Mouse (Mus musculus) layer of hippocampus, adult 2 months (tissue): ENCODE data around the gene Casc3. TPM values are rescaled to one million over a fixed set of nuclear protein-coding genes. Genes with fewer than 3 reads are reported as not detected.

Source experiments
- DNase-seq, 2 experiments: peaks; one replicate each; pipeline ENCODE4 v3.0.0; 2022; ENCODE audit warnings: low spot score in 2 of 2
- H3K27ac ChIP-seq: fragments of 200-600 bp; 2 replicates; pipeline ENCODE4 v1.8.1; 2022
- H3K4me3 ChIP-seq: fragments of 200-600 bp; 2 replicates; pipeline ENCODE4 v1.8.1; 2022; ENCODE audit warnings: mild to moderate bottlenecking
- CTCF ChIP-seq: fragments of 200-600 bp; conservative IDR thresholded peaks from 2 replicates; pipeline ENCODE4 v1.8.1; 2022; ENCODE audit warnings: antibody characterized with exemption, mild to moderate bottlenecking, moderate library complexity
- total RNA-seq, 2 experiments: library from RNA; stranded (reverse); gene quantifications; 2 replicates each; pipeline ENCODE4 v1.2.3; 2021

Gene Casc3
- total RNA-seq, 2 experiments from 2014 or later: 61.0 to 62.1 TPM

DNA sequence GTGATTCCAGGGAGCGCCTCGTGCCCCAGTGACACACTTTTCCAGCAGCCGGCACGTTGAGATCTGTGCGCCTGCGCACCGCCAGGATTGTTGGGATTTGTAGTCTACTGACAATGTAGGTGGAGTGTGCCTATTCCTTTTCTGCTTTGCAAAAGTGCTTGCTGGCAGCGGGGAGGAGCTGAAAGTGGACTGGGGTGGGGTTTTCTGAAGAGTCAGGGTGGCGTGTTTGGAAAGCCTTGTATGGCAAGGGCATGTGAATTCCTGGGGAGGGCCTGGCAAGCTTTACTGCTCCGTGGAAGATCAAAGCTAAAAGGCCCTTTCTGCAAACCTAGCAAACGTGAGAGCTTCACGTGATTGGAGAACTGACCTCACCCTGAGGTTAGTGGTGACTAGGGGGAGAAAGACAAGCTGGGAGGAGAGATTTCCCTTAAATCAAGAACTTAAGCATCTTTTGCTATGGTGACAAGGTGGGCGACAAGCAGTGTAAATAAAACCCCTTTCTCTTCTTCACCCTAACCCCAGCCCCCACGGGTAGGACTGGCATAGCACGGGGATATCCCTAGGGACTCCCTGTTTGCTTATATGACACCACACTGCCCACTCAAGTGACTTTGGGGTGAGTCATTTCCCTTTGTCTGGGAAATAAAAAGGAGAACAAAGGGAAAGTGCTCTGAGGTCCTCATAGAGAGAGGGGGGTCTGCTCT is 29.2 kb upstream of the Casc3 start:
- no peak for TF ChIP-seq CTCF
- peak; percentile 100 for DNase-seq
- Histone ChIP-seq H3K27ac (peak overlapping the region; percentile 99), H3K4me3 (peak overlapping the region; percentile 88)

DNA sequence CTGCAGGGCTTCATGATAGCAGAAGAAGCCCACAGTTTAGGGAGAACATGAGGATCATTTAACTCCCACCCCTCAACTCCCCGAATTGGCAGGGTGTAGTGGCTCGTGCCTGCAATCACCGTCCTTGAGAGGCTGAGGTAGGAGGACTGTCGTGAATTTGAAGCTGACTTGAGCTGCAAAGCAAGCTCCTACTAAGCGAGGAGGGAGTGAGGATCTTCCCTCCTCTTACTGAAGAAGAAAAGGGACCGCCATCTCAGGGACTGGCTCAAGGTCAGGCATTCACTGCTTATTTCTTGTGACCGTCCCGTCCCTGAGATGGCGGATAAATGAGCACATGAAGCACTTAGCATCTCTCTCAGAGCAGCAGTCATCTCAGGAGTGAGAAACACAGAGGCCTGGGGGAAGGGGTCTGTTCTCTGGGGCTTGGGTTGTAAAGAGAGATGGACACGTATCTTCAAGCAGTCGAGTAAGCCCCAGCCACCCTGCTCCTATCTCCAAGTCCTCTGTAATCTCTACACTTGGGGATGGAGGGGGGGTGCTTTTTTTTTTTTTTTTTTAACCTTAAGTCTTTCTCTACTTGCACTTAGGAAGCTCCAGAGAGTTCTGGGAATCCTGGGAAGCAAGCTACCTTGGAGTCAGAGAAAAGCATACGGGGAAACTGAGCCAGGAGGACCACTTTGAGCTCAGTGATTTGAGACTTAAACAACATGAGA is 28.5 kb upstream of the Casc3 start:
- peak overlapping the region; percentile 99 for H3K27ac ChIP-seq
- peak overlapping the region; percentile 88; the same call in 1 of the 2 replicates for H3K4me3 ChIP-seq
- no peak for TF ChIP-seq CTCF
- no peak for DNase-seq

DNA sequence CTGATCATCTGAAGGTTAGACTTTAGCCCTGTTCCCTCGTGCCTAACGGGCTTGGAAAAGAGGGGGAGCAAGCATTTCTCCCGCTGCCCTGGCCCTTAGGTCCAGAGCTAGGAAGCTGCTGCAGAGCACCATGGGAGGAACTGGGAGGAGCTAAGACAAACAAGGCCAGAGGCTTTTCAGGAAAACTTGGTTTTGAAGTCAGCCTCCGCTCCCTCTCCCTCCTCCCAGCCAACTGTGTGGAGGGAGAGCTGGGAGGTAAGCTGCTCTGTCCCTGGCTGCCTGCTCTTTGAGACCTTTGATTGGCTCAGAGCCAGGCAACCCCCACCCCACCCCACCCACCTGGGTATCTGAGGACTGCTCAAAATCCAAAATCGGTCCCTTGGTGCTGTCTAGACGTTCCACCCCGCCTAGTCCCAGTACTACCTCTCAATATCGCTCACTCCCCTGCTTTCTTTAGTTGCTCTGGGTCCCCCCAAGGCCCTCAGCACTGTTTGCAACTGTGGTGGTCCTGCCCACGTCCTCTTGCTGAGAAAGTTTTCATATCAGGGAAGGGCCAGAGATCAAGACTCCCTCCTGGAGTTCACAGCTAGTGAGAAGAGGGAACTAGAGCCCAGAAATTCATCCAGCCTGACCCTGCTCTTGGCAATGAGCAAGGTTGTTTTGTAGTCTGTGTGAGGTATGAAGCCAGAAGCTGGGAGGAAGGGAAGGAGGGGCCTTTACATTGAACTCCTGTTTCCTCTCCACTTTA is 27.7 kb upstream of the Casc3 start:
- peak overlapping the region; percentile 6; the same call in 1 of the 2 replicates for H3K4me3 ChIP-seq
- H3K27ac ChIP-seq: peak overlapping the region; percentile 99
- no peak for DNase-seq
- TF ChIP-seq CTCF: no peak

DNA sequence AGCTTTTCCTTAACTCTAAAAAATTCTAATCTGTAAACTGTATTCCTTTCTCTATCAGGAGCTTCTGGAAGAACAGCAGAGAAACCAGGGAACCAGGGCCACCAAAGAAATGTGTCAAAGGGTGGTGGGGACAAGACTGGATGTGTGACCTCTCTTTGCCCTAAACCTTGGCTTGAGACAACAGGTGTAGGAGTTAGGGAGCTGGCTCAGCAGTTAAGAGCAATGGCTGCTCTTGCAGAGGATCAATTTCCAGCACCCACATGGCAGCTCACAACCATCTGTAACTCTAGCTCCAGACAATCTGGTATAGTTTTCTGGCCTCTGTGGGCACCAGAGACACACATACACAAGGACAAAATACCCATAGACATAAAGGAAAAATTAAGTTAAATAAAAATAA is 26.8 kb upstream of the Casc3 start:
- DNase-seq: no peak
- TF ChIP-seq CTCF: no peak
- H3K4me3 ChIP-seq: no peak overlapping the region
- peak overlapping the region; percentile 99; the same call in 1 of the 2 replicates for H3K27ac ChIP-seq

DNA sequence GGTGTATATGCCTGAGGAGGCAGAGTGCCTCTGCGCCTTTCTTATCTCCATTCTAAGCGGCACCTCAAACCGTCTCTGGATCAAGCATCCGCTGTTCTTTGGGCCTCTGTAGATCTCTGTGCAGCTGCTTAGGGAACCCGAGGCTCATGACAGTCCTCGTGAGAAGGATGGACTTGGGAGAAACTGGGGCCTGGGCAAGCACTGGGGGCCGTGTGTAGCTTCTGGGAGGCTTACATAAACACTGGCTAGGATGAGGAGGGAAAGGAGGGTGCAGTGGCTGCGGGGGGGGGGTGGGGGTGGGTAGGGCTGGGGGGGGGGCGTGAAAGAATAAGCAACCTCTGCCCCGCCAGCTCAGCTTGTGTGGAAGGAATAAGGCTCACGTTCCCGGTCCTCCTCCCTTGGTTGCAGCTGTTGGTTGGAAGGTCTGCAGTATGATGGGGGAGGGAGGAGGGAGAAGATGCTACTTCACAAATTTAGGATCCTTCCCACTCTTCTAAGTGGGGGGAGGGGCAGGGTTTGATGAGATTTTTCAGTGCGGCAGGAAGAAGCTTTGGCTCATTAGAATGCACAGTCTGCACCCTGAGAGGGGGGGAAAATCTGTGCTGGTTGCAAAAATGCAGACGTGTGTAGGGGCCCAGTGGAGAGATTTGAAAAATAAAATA is 22.7 kb upstream of the Casc3 start:
- Histone ChIP-seq H3K4me3 (peak overlapping the region; percentile 4; the same call in 1 of the 2 replicates), H3K27ac (peak overlapping the region; percentile 100)
- DNase-seq: peak; percentile 78 to 88
- TF ChIP-seq CTCF: no peak

DNA sequence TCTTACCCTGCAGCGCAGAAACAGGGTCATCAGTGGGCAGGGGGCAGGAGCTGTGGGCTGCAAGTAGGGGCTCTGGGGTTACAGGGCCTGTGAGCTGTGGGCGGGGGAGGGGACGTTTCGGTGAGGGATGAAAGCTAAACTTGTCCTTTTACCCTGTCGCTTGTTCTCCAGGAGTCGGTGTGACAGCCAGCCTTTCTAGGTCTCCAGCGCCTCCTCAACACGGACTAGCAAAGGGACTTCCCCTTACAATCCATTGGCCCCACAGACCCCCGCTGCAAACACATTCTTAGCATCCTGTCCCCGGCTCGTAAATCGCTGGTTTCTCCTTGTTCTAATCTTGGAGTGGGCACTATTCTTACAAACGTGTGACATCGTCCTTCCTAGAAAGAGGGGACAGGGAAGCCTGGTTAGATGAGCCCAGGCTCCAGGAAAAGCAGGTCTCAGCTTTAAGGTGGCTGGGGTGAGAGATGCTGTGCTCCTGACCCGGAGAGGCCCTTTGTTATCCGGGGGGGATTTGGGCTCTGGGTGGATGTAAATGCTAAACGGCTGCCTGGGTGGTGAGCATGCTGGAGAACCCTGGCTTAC is 22.0 kb upstream of the Casc3 start:
- Histone ChIP-seq H3K4me3 (peak overlapping the region; percentile 38), H3K27ac (peak overlapping the region; percentile 100)
- DNase-seq: no peak
- TF ChIP-seq CTCF: no peak

DNA sequence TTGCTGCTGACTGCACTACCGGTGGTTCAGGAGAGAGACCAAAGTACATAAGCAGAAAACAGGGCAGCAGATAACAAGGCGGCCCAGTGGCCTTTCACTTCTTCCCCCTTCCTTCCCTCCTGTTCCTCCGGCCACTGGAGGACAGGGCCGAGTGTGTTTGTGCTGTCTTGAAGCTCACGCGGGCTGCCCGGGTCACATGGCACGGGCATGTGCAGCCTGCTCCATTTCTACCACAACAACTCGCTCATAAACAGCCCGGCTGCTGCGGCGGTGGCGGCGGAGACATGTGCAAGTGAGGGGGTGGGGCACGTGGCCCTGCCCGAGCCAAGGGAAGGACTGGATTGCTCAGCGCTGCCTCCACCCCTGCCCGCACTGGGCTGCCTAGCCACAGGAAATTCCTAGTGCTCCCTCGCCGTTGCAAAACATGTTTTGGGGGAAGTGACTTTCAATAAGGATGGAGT is 21.4 kb upstream of the Casc3 start:
- peak; percentile 69 for TF ChIP-seq CTCF
- H3K27ac ChIP-seq: peak overlapping the region; percentile 100
- peak overlapping the region; percentile 38 for H3K4me3 ChIP-seq
- peak; percentile 96 to 98 for DNase-seq

DNA sequence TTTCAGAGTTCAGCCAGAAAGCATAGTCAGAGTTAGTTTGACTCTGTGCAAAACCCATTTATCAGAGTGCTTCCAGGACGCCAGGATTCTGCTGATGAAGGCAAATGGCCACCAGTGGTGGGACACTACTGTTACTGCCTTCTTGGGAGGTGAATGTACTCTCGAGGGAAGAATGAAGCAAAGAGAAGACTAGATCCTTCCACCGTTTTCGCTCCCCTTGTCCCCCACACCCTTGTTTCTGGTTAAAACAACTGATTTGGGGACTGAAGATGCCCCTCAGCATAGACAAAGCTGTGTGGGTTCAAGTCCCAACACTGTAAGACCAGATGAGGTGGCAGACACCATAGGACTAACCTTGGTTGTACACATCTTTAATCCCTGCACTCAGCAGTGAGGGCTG is 20.6 kb upstream of the Casc3 start:
- DNase-seq: no peak
- Histone ChIP-seq H3K27ac (peak overlapping the region; percentile 100), H3K4me3 (no peak overlapping the region)
- TF ChIP-seq CTCF: no peak

DNA sequence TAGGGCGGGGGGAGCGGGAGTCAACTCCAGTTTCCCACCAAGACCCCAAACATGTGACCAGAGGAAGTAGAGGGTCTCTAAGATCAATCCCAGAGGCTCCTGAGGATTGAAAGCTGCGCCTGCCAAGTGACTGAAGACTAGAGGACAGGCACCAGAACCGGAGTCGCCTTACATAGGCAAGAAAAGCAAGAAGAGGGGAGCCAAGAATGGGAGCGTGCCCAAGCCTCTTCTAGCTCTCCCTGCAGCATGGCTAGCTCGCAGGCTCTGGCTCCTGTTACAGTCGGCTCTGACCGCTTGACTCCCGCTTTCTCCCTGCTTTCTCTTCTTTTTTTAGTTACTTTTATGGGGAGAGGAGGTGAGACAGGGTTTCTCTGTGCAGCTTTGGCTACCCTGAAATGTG is 19.5 kb upstream of the Casc3 start:
- peak overlapping the region; percentile 100 for H3K27ac ChIP-seq
- no peak for TF ChIP-seq CTCF
- DNase-seq: no peak

DNA sequence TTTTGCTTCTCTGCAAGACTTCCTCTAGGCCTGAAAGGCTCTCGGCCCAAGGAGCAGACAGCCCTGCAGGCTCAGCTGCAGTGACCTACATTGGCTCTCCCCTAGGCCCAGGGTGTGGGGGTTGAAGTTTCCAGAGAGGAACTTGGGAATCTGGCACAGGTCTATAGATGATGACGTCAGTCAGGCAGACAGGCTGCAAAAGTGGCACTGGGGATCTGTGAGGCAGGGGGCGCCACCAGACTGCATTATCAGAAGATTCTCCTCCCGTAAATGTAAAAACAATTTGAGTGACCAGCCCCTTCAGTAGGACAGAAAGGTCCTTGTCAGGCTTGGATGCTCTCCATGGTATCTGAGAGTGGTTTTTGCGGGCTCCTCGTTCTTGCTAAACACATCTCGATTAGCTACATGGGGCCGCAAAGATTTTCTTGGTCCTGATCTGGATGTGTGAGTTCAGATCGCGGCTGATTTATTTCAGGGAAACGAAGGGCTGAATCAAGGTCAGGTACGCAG is 18.9 kb upstream of the Casc3 start:
- DNase-seq: peak; percentile 80 to 88
- Histone ChIP-seq H3K27ac (peak overlapping the region; percentile 100), H3K4me3 (peak overlapping the region; percentile 47)
- TF ChIP-seq CTCF: peak; percentile 84

More for the DNA sequence above, 19.5 kb upstream of the Casc3 start:
- H3K4me3 ChIP-seq: no peak overlapping the region; the same call in 1 of the 2 replicates

DNA sequence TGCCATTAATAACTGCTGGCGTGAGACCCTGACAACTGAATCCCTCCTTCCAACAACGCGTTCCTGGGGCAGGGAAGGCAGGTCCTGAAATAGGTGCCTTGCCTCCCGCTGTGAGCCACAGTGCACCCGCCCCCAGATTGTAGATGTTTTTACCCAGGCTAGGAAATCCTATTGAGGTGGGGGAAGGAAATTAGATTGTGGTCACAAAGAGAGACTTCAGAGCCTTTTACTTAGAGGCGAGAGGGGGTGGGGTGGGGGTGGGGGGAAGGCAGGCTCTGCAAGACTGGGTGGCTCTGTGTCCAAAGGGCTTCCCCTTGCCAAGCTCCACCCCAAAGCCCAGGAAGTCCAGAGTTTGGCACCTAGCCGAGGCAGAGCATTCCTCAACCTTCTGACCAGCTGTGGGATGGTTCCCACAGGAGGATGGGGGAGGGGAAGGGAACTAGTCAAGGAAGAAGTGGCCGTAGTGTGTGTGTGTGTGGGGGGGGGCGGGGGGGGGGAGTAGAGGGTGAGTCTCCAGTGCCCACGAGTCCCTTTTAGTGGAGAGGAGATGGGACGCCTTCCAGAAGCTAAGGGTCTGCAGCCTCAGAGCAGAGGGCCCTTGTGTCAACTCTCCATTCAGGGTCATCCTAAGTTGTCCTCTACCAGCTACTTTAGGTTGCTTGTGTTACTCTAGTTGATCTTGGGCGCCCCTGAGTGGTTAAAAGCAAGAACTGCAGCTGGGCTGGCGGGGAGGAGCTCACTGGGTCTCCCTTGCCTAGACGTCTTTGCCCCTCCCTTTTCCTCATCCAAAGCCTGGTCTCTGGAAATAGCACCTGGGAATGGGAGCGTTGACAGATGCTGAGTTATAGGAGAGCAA is 18.1 kb upstream of the Casc3 start:
- DNase-seq: peak; percentile 95 to 97
- peak; percentile 90 for TF ChIP-seq CTCF
- Histone ChIP-seq H3K4me3 (peak overlapping the region; percentile 47), H3K27ac (peak overlapping the region; percentile 100)
